8 mouse cellular contexts compared by ENCODE assay signal in genomic region chr15:8629317-8629831, GRCm38 (mm10).
A peak's percentile ranks its signal among the peaks of the same experiment; 100 is the strongest.
DNase-seq lines count a peak whose midpoint lies in the region; TF ChIP-seq lines count a peak whose summit lies in the region.

No protein-coding gene starts in this region.

- no peak overlapping the region for H3K27ac ChIP-seq in cortical plate, adult 2 months (ENCODE audit: insufficient read depth, low read length)
- peak overlapping the region; percentile 42; the same call in 1 of the 2 replicates for H3K27ac ChIP-seq in left cerebral cortex, adult 2 months

- intact Hi-C loops in left cerebral cortex, adult 2 months (cut with DNase I), result loop anchor here (5.0 kb wide), 2 partner anchors 163 to 363 kb away; no protein-coding TSS in a partner anchor

- H3K4me1 ChIP-seq in cortical plate, adult 2 months (ENCODE audit: control insufficient read depth, insufficient read depth, low read length), result no peaks in the 10 kb centered on the region

- H3K4me3 ChIP-seq in cortical plate, adult 2 months (ENCODE audit: insufficient read depth, low read length), result peak overlapping the region; percentile 3; the same call in 1 of the 2 replicates
- peak overlapping the region; percentile 50 for H3K4me3 ChIP-seq in left cerebral cortex, adult 2 months

- DNase-seq in adrenal gland, adult 2 months, result peak; percentile 73
- peak; percentile 71 for DNase-seq in gastrocnemius, postnatal 10 days
- DNase-seq in induced T-regulatory cell, adult 2 months (ENCODE audit: low read depth), result peak; percentile 26
- DNase-seq in left cerebral cortex, adult 2 months (ENCODE audit: extremely low spot score in 1 of 2, low spot score in 2 of 2), result peak; percentile 73 to 74
- peak; percentile 73 for DNase-seq in lung, postnatal 36 days
- DNase-seq in right cerebral cortex, adult 18-20 months, result peak; percentile 59
- no peak for DNase-seq in natural killer cell, adult 2 months (ENCODE audit: low spot score in 2 of 2)

- TF ChIP-seq POLR2A in cortical plate, adult 2 months (IDR thresholded peaks at IDR 0.05; ENCODE audit: extremely low read depth, insufficient read depth, low read length), result no peak

- peak; percentile 72 for TF ChIP-seq CTCF in cortical plate, adult 2 months (IDR thresholded peaks at IDR 0.05; ENCODE audit: extremely low read depth, insufficient read depth, low read length)
- TF ChIP-seq CTCF in left cerebral cortex, adult 2 months (IDR thresholded peaks at IDR 0.05), result peak; percentile 66

Comparison
In these comparisons a context has a peak if more than half of its experiments do, and no peak if none do; other contexts are left out.
1. DNase-seq: peak in adrenal gland, adult 2 months (single experiment), gastrocnemius, postnatal 10 days (single experiment), induced T-regulatory cell, adult 2 months (single experiment), left cerebral cortex, adult 2 months (2 of 2), lung, postnatal 36 days (single experiment) and right cerebral cortex, adult 18-20 months (single experiment); none in natural killer cell, adult 2 months (0 of 2).